Comparison of ENCODE assay signal across 8 mouse cellular contexts in genomic region chr1:64120811-64121515, GRCm38 (mm10). TPM values are rescaled to one million over a fixed set of nuclear protein-coding genes. Genes with fewer than 3 reads are reported as not detected.
DNase-seq lines count a peak whose midpoint lies in the region; ATAC-seq and TF ChIP-seq lines count a peak whose summit lies in the region.

No protein-coding gene starts in this region.

- H3K9me3 ChIP-seq in E14TG2a.4 (ENCODE audit: low read length), result no peaks in the 10 kb centered on the region
- no peaks in the 10 kb centered on the region for H3K9me3 ChIP-seq in hindbrain, embryonic 16.5 days (ENCODE audit: control insufficient read depth, low read length)

- H3K27ac ChIP-seq in hindbrain, embryonic 16.5 days (ENCODE audit: low read depth, low read length), result peak overlapping the region; percentile 100

- H3K4me2 ChIP-seq in hindbrain, embryonic 16.5 days (ENCODE audit: low read length), result peak overlapping the region; percentile 77

- WGBS in hindbrain, embryonic 16.5 days, result under 1% methylated on average over 25 of the region's 25 CpGs

- H3K4me1 ChIP-seq in E14TG2a.4 (replicated peaks; ENCODE audit: low read depth, low read length), result peaks cover 32% of the 10 kb centered on the region
- H3K4me1 ChIP-seq in hindbrain, embryonic 16.5 days (ENCODE audit: control insufficient read depth, insufficient read depth, low read depth, low read length), result peaks cover 23% of the 10 kb centered on the region

- DNase-seq in frontal cortex, adult 2 months (ENCODE audit: extremely low spot score in 1 of 2, low spot score in 1 of 2), result peak; percentile 67 to 74
- peak; percentile 44 to 61 for DNase-seq in left cerebral cortex, adult 18-20 months (ENCODE audit: low spot score in 2 of 2)
- peak; percentile 60 for DNase-seq in lung, postnatal 14 days
- DNase-seq in right cerebral cortex, postnatal 14 days, result peak; percentile 38

- H3K9ac ChIP-seq in hindbrain, embryonic 16.5 days (ENCODE audit: low read depth, low read length), result peak overlapping the region; percentile 83

- ATAC-seq in cerebellum, adult (ENCODE audit: insufficient number of reproducible peaks, low FRiP score, low TSS enrichment), result peak; percentile 18; the same call in 1 of the 2 replicates
- ATAC-seq in hindbrain, embryonic 16.5 days, result peak; percentile 63
- no peak for ATAC-seq in erythroid progenitor cell, adult 5-6 weeks (replicated peaks; ENCODE audit: low FRiP score, poor library complexity, severe bottlenecking)

- no peak for TF ChIP-seq CTCF in E14TG2a.4 (conservative IDR thresholded peaks at IDR 0.05; ENCODE audit: low read length)

- no peaks in the 10 kb centered on the region for H3K36me3 ChIP-seq in E14TG2a.4 (ENCODE audit: insufficient read depth, low read length)
- no peaks in the 10 kb centered on the region for H3K36me3 ChIP-seq in hindbrain, embryonic 16.5 days (ENCODE audit: control insufficient read depth, insufficient read depth, low read length)

- peaks cover 13% of the 10 kb centered on the region for H3K27me3 ChIP-seq in E14TG2a.4 (ENCODE audit: insufficient read depth, low read length)
- no peaks in the 10 kb centered on the region for H3K27me3 ChIP-seq in hindbrain, embryonic 16.5 days (replicated peaks; ENCODE audit: control insufficient read depth, insufficient read depth, low read length)

- H3K4me3 ChIP-seq in E14TG2a.4 (replicated peaks; ENCODE audit: low read length), result peak overlapping the region; percentile 80
- H3K4me3 ChIP-seq in hindbrain, embryonic 16.5 days (ENCODE audit: low read length), result peak overlapping the region; percentile 71

RNA-seq across cellular contexts. Expression of gene Klf7, which starts 1.1 kb away (rescaled TPM):
- polyA plus RNA-seq in frontal cortex, adult 2 months (2012; rRNA removed), result 18.2 and 19.2 TPM in 2 replicates
- polyA plus RNA-seq in hindbrain, embryonic 16.5 days (2015; fragmentation: Nextera tagmentation; extraction: Ambion mirVana), result 118 and 127 TPM in 2 replicates
- total RNA-seq in left cerebral cortex, adult 18-20 months (2021), result 10 to 100 TPM; 36.9 to 38.5 TPM
- total RNA-seq in erythroid progenitor cell, adult 5-6 weeks (2015; ENCODE audit: low replicate concordance), result 3.4 and 9.4 TPM in 2 replicates
- total RNA-seq in erythroid progenitor cell, adult 5-6 weeks (2017; ENCODE audit: low replicate concordance), result 0.51 and 4.0 TPM in 2 replicates
